Mouse (Mus musculus): Measurements from ENCODE around the gene Slc16a5. TPM values are rescaled to one million over a fixed set of nuclear protein-coding genes. Genes with fewer than 3 reads are reported as not detected.
"Not testable (repeated sequence)": the region's sequence is repeated elsewhere in the genome, so short reads cannot be mapped to it uniquely, and the experiment has no call there.

The Slc16a5 gene
- polyA plus RNA-seq, 1 experiment from 2014 or later, result not detected

- Histone ChIP-seq H3K36me3 (no peaks in the 10 kb centered on the region), H3K4me2 (no peak overlapping the region), H3K4me3 (no peak overlapping the region), H3K27me3 (replicated peaks) (no peaks in the 10 kb centered on the region), H3K4me1 (replicated peaks) (peaks cover 30% of the 10 kb centered on the region), H3K9ac (no peak overlapping the region), H3K27ac (ENCODE audit: poor library complexity, severe bottlenecking) (no peak overlapping the region), H3K9me3 (replicated peaks) (no peaks in the 10 kb centered on the region)
- ATAC-seq (ENCODE audit: insufficient number of reproducible peaks, low FRiP score), result no peak
- 64% methylated on average over 7 of the region's 7 CpGs for WGBS
These were observed 13.3 kb upstream of the Slc16a5 start for GRCm38 (mm10) chr11:115448998-115449397.

DNA sequence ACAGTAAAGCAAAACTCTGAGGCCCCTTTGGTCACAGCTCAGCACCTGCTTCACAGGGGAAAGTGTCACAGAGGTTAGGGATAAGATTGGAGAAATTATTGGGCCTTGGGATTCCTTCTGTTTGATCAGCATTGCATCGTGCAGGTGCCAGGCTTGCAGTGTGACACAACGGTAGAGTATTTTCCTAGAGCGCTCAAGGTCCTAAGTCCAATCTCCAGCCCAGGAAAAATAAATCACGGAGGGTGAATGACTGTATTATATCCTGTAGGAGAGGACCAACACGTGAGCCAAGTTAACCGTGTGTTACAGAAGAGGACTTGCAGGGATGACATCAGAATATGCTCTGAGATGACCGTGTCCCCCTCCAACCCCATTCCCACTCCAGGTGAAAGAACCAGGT is 12.1 kb upstream of the Slc16a5 start:
- H3K4me2 ChIP-seq, result no peak overlapping the region
- no peaks in the 10 kb centered on the region for H3K36me3 ChIP-seq
- H3K4me1 ChIP-seq (replicated peaks), result peaks cover 30% of the 10 kb centered on the region
- no peak overlapping the region for H3K27ac ChIP-seq (ENCODE audit: poor library complexity, severe bottlenecking)
- ATAC-seq (ENCODE audit: insufficient number of reproducible peaks, low FRiP score), result no peak
- no peak overlapping the region for H3K9ac ChIP-seq
- 84% methylated on average over 7 of the region's 7 CpGs for WGBS
- H3K4me3 ChIP-seq, result no peak overlapping the region
- no peaks in the 10 kb centered on the region for H3K27me3 ChIP-seq (replicated peaks)
- no peaks in the 10 kb centered on the region for H3K9me3 ChIP-seq (replicated peaks)

DNA sequence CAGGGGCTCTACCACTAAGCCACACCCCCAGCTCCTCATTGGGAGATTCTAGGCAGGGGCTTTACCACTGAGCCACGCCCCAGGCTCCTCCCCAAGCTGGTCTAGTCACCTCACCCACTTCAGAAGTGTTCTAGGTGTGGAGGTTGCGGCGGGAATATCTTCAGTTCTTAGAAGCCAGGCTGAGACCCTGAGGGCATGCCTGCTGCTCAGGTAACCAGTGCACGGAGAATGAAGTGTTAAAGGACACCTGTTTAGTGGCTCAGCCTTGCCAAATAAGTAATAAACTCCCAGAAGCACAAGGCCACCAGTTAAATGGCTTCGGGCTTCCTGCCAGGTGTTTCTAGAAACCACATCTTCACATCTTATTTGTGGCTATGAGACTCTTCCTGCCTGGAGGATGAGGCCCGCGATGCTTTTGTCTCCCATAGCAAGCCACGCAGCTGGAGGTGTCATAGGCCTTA is 10.5 kb upstream of the Slc16a5 start:
- Histone ChIP-seq H3K4me2 (no peak overlapping the region), H3K36me3 (no peaks in the 10 kb centered on the region), H3K9me3 (replicated peaks) (0 out of 2 replicates have a peak, but pooled peaks cover 3% of the 10 kb centered on the region), H3K27me3 (replicated peaks) (no peaks in the 10 kb centered on the region), H3K4me3 (no peak overlapping the region), H3K27ac (ENCODE audit: poor library complexity, severe bottlenecking) (no peak overlapping the region), H3K9ac (no peak overlapping the region), H3K4me1 (replicated peaks) (peaks cover 24% of the 10 kb centered on the region)
- ATAC-seq (ENCODE audit: insufficient number of reproducible peaks, low FRiP score), result no peak
- WGBS, result 84% methylated on average over 8 of the region's 8 CpGs

GRCm38 (mm10) chr11:115452281-115452860 is 9.9 kb upstream of the Slc16a5 start:
- 82% methylated on average over 7 of the region's 7 CpGs for WGBS
- H3K4me2 ChIP-seq, result no peak overlapping the region
- H3K27me3 ChIP-seq (replicated peaks), result no peaks in the 10 kb centered on the region

GRCm38 (mm10) chr11:115453306-115453705 is 9.0 kb upstream of the Slc16a5 start:
- Histone ChIP-seq H3K27me3 (replicated peaks) (no peaks in the 10 kb centered on the region), H3K27ac (ENCODE audit: poor library complexity, severe bottlenecking) (no peak overlapping the region), H3K9ac (0 out of 2 replicates have a peak overlapping the region, but pooled peaks have one; percentile 3), H3K4me3 (no peak overlapping the region), H3K36me3 (no peaks in the 10 kb centered on the region), H3K4me1 (replicated peaks) (peaks cover 24% of the 10 kb centered on the region), H3K4me2 (no peak overlapping the region), H3K9me3 (replicated peaks) (0 out of 2 replicates have a peak, but pooled peaks cover 3% of the 10 kb centered on the region)
- ATAC-seq (ENCODE audit: insufficient number of reproducible peaks, low FRiP score), result no peak
- 50% methylated on average over 4 of the region's 4 CpGs for WGBS

More at GRCm38 (mm10) chr11:115452281-115452860, 9.9 kb upstream of the Slc16a5 start:
- ATAC-seq (ENCODE audit: insufficient number of reproducible peaks, low FRiP score), result no peak
- Histone ChIP-seq H3K4me1 (replicated peaks) (peaks cover 24% of the 10 kb centered on the region), H3K9me3 (replicated peaks) (0 out of 2 replicates have a peak, but pooled peaks cover 3% of the 10 kb centered on the region), H3K9ac (no peak overlapping the region), H3K4me3 (no peak overlapping the region), H3K27ac (ENCODE audit: poor library complexity, severe bottlenecking) (no peak overlapping the region), H3K36me3 (no peaks in the 10 kb centered on the region)

DNA sequence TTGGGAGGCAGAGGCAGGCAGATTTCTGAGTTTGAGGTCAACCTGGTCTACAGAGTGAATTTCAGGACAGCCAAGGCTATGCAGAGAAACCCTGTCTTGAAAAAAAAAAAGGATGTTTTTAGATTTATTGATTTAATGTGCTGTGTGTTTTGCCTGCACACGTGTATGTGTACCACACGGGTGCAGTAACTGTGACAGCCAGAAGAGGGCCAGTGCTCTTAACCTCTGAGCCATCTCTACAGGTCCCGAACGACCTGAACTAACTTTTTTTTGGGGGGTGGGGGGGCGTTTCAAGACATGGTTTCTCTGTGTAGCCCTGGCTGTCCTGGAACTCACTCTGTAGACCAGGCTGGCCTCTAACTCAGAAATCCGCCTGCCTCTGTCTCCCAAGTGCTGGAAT is 7.5 kb upstream of the Slc16a5 start:
- not testable (repeated sequence) for H3K4me3 ChIP-seq; H3K9me3 ChIP-seq (replicated peaks); ATAC-seq (ENCODE audit: insufficient number of reproducible peaks, low FRiP score); H3K27me3 ChIP-seq (replicated peaks); H3K9ac ChIP-seq; H3K36me3 ChIP-seq; H3K4me2 ChIP-seq; H3K27ac ChIP-seq (ENCODE audit: poor library complexity, severe bottlenecking)
- H3K4me1 ChIP-seq (replicated peaks), result peaks cover 18% of the 10 kb centered on the region
- WGBS, result 88% methylated on average over 6 of the region's 6 CpGs

- no peak for ATAC-seq (ENCODE audit: insufficient number of reproducible peaks, low FRiP score)
- WGBS, result 86% methylated on average over 15 of the region's 15 CpGs
- Histone ChIP-seq H3K4me3 (no peak overlapping the region), H3K9me3 (replicated peaks) (0 out of 2 replicates have a peak, but pooled peaks cover 3% of the 10 kb centered on the region), H3K9ac (no peak overlapping the region), H3K27me3 (replicated peaks) (no peaks in the 10 kb centered on the region), H3K4me1 (replicated peaks) (peaks cover 18% of the 10 kb centered on the region), H3K27ac (ENCODE audit: poor library complexity, severe bottlenecking) (no peak overlapping the region), H3K36me3 (no peaks in the 10 kb centered on the region), H3K4me2 (no peak overlapping the region)
These were observed 6.7 kb upstream of the Slc16a5 start for GRCm38 (mm10) chr11:115455619-115456018.

DNA sequence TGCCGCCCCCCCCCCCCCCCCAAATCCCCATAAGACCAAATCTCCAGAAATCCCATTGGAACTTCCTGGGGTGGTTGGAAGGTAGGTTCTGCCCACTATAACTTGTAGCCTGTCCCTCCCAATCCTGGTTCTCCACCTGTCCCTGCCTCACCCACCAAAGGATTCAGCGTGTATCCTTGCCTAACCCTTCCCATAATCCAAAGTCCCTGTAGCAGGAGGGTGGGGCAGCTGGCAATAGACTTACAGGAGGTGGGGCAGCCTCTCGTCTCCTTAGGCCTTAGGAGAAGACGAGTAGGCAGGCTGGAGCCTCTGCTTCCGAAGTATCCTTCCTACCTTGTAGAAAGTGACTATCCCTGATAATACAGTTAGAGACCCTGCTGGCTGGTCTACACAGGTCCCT is 6.1 kb upstream of the Slc16a5 start:
- Histone ChIP-seq H3K27me3 (replicated peaks) (no peaks in the 10 kb centered on the region), H3K4me1 (replicated peaks) (peaks cover 18% of the 10 kb centered on the region), H3K4me3 (no peak overlapping the region), H3K9ac (no peak overlapping the region), H3K36me3 (no peaks in the 10 kb centered on the region), H3K9me3 (replicated peaks) (0 out of 2 replicates have a peak, but pooled peaks cover 3% of the 10 kb centered on the region), H3K27ac (ENCODE audit: poor library complexity, severe bottlenecking) (no peak overlapping the region), H3K4me2 (no peak overlapping the region)
- WGBS, result 82% methylated on average over 5 of the region's 5 CpGs
- no peak for ATAC-seq (ENCODE audit: insufficient number of reproducible peaks, low FRiP score)

DNA sequence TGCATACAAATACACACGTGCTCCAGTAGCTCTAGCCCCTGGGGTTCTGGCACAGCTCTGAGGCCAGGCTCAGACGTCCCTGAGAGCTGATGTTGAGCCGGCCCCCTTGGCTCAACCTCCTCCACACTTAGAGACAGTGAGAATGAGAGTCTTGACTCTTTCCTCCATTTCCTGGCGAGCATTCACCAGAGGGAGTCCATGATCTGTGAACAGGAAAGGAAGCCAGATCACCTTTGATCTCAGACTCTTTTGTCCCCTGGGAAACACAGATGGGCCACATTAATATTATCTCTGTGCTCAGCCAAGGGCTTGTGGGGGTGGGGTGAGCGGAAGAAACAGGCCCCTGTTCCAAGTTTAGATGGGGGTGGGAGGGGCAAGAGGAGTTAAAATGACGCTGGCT is 4.9 kb upstream of the Slc16a5 start:
- 23% methylated on average over 6 of the region's 6 CpGs for WGBS
- H3K27ac ChIP-seq (ENCODE audit: poor library complexity, severe bottlenecking), result no peak overlapping the region

GRCm38 (mm10) chr11:115460976-115461375 is 1.3 kb upstream of the Slc16a5 start:
- no peak for ATAC-seq (ENCODE audit: insufficient number of reproducible peaks, low FRiP score)
- no peak overlapping the region for H3K9ac ChIP-seq
- H3K4me1 ChIP-seq (replicated peaks), result peaks cover 18% of the 10 kb centered on the region
- no peaks in the 10 kb centered on the region for H3K36me3 ChIP-seq
- H3K4me2 ChIP-seq, result no peak overlapping the region
- 22% methylated on average over 8 of the region's 8 CpGs for WGBS
- no peak overlapping the region for H3K27ac ChIP-seq (ENCODE audit: poor library complexity, severe bottlenecking)
- no peaks in the 10 kb centered on the region for H3K9me3 ChIP-seq (replicated peaks)
- peaks cover 9% of the 10 kb centered on the region; the same call in 1 of the 2 replicates for H3K27me3 ChIP-seq (replicated peaks)
- no peak overlapping the region for H3K4me3 ChIP-seq

More for the DNA sequence above, 4.9 kb upstream of the Slc16a5 start:
- H3K4me2 ChIP-seq, result no peak overlapping the region
- no peak overlapping the region for H3K4me3 ChIP-seq
- H3K9ac ChIP-seq, result no peak overlapping the region
- no peaks in the 10 kb centered on the region for H3K36me3 ChIP-seq
- peaks cover 4% of the 10 kb centered on the region; the same call in 1 of the 2 replicates for H3K27me3 ChIP-seq (replicated peaks)
- no peak for ATAC-seq (ENCODE audit: insufficient number of reproducible peaks, low FRiP score)
- H3K4me1 ChIP-seq (replicated peaks), result peaks cover 18% of the 10 kb centered on the region
- H3K9me3 ChIP-seq (replicated peaks), result 0 out of 2 replicates have a peak, but pooled peaks cover 3% of the 10 kb centered on the region

GRCm38 (mm10) chr11:115461846-115462242 is 430 bp upstream of the Slc16a5 start:
- H3K9ac ChIP-seq, result no peak overlapping the region
- 68% methylated on average over 5 of the region's 5 CpGs for WGBS

More at GRCm38 (mm10) chr11:115461846-115462242, 430 bp upstream of the Slc16a5 start:
- Histone ChIP-seq H3K27ac (ENCODE audit: poor library complexity, severe bottlenecking) (no peak overlapping the region), H3K4me3 (no peak overlapping the region), H3K9me3 (replicated peaks) (no peaks in the 10 kb centered on the region), H3K4me1 (replicated peaks) (peaks cover 21% of the 10 kb centered on the region), H3K27me3 (replicated peaks) (peaks cover 9% of the 10 kb centered on the region; the same call in 1 of the 2 replicates), H3K36me3 (no peaks in the 10 kb centered on the region), H3K4me2 (no peak overlapping the region)
- no peak for ATAC-seq (ENCODE audit: insufficient number of reproducible peaks, low FRiP score)

Data from heart, embryonic 12.5 days (tissue).